Mouse (Mus musculus): ENCODE measurements around the gene Tgif2.
"Not testable (repeated sequence)": the region's sequence is repeated elsewhere in the genome, so short reads cannot be mapped to it uniquely, and the experiment has no call there.

Gene Tgif2

GRCm38 (mm10) chr2:156843331-156843730 lies 3.5 kb downstream of the Tgif2 start:
- no peak for DNase-seq (ENCODE audit: low spot score)

- DNase-seq (ENCODE audit: low spot score): no peak
Observed at GRCm38 (mm10) chr2:156844715-156845114, 4.9 kb downstream of the Tgif2 start.

GRCm38 (mm10) chr2:156847653-156848052 lies 7.8 kb downstream of the Tgif2 start:
- DNase-seq (ENCODE audit: low spot score): no peak

- DNase-seq (ENCODE audit: low spot score): no peak
Observed at GRCm38 (mm10) chr2:156848526-156849182, 8.8 kb downstream of the Tgif2 start.

GRCm38 (mm10) chr2:156850505-156850904 lies 10.7 kb downstream of the Tgif2 start:
- no peak for DNase-seq (ENCODE audit: low spot score)

GRCm38 (mm10) chr2:156853584-156853983 lies 13.8 kb downstream of the Tgif2 start:
- DNase-seq (ENCODE audit: low spot score): not testable (repeated sequence)

GRCm38 (mm10) chr2:156853999-156854771 lies 14.4 kb downstream of the Tgif2 start:
- DNase-seq (ENCODE audit: low spot score): not testable (repeated sequence)

GRCm38 (mm10) chr2:156856311-156856710 lies 16.5 kb downstream of the Tgif2 start:
- DNase-seq (ENCODE audit: low spot score): no peak

GRCm38 (mm10) chr2:156857385-156857791 lies 17.6 kb downstream of the Tgif2 start:
- no peak for DNase-seq (ENCODE audit: low spot score)

GRCm38 (mm10) chr2:156857835-156858234 lies 18.0 kb downstream of the Tgif2 start, which contains the start of gene 4930518I15Rik:
4930518I15Rik (minus strand) TSS chr2:156857946.
- DNase-seq (ENCODE audit: low spot score): no peak

- DNase-seq (ENCODE audit: low spot score): no peak
Observed at GRCm38 (mm10) chr2:156858671-156859070, 18.9 kb downstream of the Tgif2 start.

- DNase-seq (ENCODE audit: low spot score): no peak
Observed at GRCm38 (mm10) chr2:156862041-156862717, 22.4 kb downstream of the Tgif2 start.

GRCm38 (mm10) chr2:156862772-156863486 lies 23.1 kb downstream of the Tgif2 start, which contains the start of gene Rab5if:
Rab5if (plus strand) TSS chr2:156863128.
- peak; percentile 96 for DNase-seq (ENCODE audit: low spot score)

- DNase-seq (ENCODE audit: low spot score): peak; percentile 53
Observed at GRCm38 (mm10) chr2:156863487-156864160, 23.8 kb downstream of the Tgif2 start.

GRCm38 (mm10) chr2:156864481-156864880 lies 24.7 kb downstream of the Tgif2 start:
- no peak for DNase-seq (ENCODE audit: low spot score)

- no peak for DNase-seq (ENCODE audit: low spot score)
Observed at GRCm38 (mm10) chr2:156868994-156869393, 29.2 kb downstream of the Tgif2 start.

- no peak for DNase-seq (ENCODE audit: low spot score)
Observed at GRCm38 (mm10) chr2:156869554-156869953, 29.7 kb downstream of the Tgif2 start.

GRCm38 (mm10) chr2:156870519-156870918 lies 30.7 kb downstream of the Tgif2 start:
- DNase-seq (ENCODE audit: low spot score): peak; percentile 55

- DNase-seq (ENCODE audit: low spot score): no peak
Observed at GRCm38 (mm10) chr2:156873629-156874028, 33.8 kb downstream of the Tgif2 start.

GRCm38 (mm10) chr2:156874047-156874759 lies 34.4 kb downstream of the Tgif2 start:
- DNase-seq (ENCODE audit: low spot score): no peak
